Mouse (Mus musculus): Measurements from ENCODE around the gene Sirt1. TPM values are rescaled to one million over a fixed set of nuclear protein-coding genes. Genes with fewer than 3 reads are reported as not detected.
A peak's percentile ranks its signal among the peaks of the same experiment; 100 is the strongest.
"Not testable (repeated sequence)": the region's sequence is repeated elsewhere in the genome, so short reads cannot be mapped to it uniquely, and the experiment has no call there.

Sirt1 gene
- polyA plus RNA-seq, 1 experiment from 2014 or later: 9.3 TPM

DNA sequence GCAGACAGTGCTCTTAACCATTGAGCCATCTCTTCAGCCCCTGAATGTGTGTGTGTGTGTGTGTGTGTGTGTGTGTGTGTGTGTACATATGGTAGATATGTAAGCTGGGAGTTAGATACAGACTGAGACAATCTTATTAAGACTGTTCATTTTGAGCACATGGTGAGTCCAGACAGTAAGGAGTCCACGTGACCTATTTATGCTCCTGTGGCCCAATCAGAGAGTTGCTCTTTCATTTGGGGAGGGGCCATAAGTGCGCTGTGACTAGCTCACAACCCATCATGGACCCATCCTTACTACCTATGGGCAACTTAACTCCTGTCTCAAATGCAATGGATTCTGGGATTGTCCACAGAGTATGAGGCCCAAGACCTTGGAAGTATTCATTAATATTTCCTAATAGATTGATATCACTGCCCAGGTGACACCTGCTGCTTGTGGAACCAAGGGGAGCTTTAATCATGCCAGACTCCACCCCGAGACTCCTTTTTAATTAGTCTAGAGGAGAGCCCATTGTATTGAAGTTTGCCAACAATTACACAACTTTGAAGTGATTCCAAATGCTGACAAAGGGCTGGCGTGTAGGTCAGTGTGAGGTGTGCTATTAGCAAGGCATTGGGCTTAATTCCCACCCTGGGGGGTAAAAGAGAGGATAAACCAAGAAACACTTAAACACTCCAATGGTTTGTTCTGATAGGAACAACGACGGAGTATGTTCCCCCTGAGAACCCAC, 2.4 kb downstream of the Sirt1 start:
- H3K27ac ChIP-seq (ENCODE audit: low read depth, low read length): no peak overlapping the region
- DNase-seq (ENCODE audit: low spot score): no peak
- no peaks in the 10 kb centered on the region for H3K27me3 ChIP-seq (ENCODE audit: control insufficient read depth, insufficient read depth, low read length)
- no peak overlapping the region for H3K4me2 ChIP-seq (ENCODE audit: low read depth, low read length, severe bottlenecking)
- H3K9ac ChIP-seq (ENCODE audit: low read length): no peak overlapping the region
- no peaks in the 10 kb centered on the region for H3K36me3 ChIP-seq (ENCODE audit: control insufficient read depth, insufficient read depth, low read length)
- H3K4me3 ChIP-seq (ENCODE audit: low read depth, low read length): no peak overlapping the region
- no peaks in the 10 kb centered on the region for H3K9me3 ChIP-seq (ENCODE audit: control insufficient read depth, low read length)
- peaks cover 6% of the 10 kb centered on the region; the same call in 1 of the 2 replicates for H3K4me1 ChIP-seq (replicated peaks; ENCODE audit: control insufficient read depth, insufficient read depth, low read length)
- WGBS: 65% methylated on average over 6 of the region's 6 CpGs
- ATAC-seq (replicated peaks; ENCODE audit: low FRiP score): no peak

DNA sequence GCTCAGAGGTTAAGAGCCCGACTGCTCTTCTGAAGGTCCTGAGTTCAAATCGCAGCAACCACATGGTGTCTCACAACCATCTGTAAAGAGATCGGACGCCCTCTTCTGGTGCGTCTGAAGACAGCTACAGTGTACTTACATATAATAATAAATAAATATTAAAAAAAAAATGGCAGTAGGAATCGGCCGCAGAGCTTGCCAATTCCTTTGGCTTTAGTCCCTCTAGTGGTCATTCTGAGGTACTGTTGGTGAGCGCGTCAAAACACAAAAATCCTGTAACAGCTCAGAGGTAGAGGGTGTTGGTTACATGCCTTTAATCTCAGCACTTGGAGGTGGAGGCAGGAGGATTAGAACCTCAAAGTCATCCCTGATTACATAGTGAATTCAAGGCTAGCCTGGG, 4.0 kb downstream of the Sirt1 start:
- peak; percentile 72 for DNase-seq (ENCODE audit: low spot score)
- ATAC-seq (replicated peaks; ENCODE audit: low FRiP score): no peak
- no peak overlapping the region for H3K27ac ChIP-seq (ENCODE audit: low read depth, low read length)
- no peaks in the 10 kb centered on the region for H3K36me3 ChIP-seq (ENCODE audit: control insufficient read depth, insufficient read depth, low read length)
- H3K4me2 ChIP-seq (ENCODE audit: low read depth, low read length, severe bottlenecking): no peak overlapping the region
- H3K9ac ChIP-seq (ENCODE audit: low read length): no peak overlapping the region
- peaks cover 6% of the 10 kb centered on the region; the same call in 1 of the 2 replicates for H3K4me1 ChIP-seq (replicated peaks; ENCODE audit: control insufficient read depth, insufficient read depth, low read length)
- no peaks in the 10 kb centered on the region for H3K27me3 ChIP-seq (ENCODE audit: control insufficient read depth, insufficient read depth, low read length)
- no peaks in the 10 kb centered on the region for H3K9me3 ChIP-seq (ENCODE audit: control insufficient read depth, low read length)
- no peak overlapping the region for H3K4me3 ChIP-seq (ENCODE audit: low read depth, low read length)
- WGBS: 22% methylated on average over 9 of the region's 9 CpGs

DNA sequence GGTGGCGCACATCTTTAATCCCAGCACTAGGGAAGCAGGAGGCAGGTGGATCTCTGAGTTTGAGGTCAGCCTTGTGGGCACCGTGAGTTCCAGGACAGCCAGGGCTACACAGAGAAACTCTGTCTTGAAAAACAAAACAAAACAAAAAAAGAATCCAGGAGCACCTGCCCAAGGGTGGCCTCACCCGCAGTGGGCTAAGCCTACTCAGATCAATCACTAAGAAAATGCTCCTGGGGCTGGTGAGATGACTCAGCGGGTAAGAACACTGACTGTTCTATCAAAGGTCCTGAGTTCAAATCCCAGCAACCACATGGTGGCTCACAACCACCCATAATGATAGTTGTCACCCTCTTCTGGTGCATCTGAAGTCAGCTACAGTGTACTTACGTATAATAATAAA, 5.2 kb downstream of the Sirt1 start:
- no peak overlapping the region for H3K4me2 ChIP-seq (ENCODE audit: low read depth, low read length, severe bottlenecking)
- H3K27ac ChIP-seq (ENCODE audit: low read depth, low read length): no peak overlapping the region
- no peaks in the 10 kb centered on the region for H3K9me3 ChIP-seq (ENCODE audit: control insufficient read depth, low read length)
- DNase-seq (ENCODE audit: low spot score): no peak
- H3K4me3 ChIP-seq (ENCODE audit: low read depth, low read length): no peak overlapping the region
- no peaks in the 10 kb centered on the region for H3K36me3 ChIP-seq (ENCODE audit: control insufficient read depth, insufficient read depth, low read length)
- no peaks in the 10 kb centered on the region for H3K4me1 ChIP-seq (replicated peaks; ENCODE audit: control insufficient read depth, insufficient read depth, low read length)
- no peak overlapping the region for H3K9ac ChIP-seq (ENCODE audit: low read length)
- 86% methylated on average over 5 of the region's 5 CpGs for WGBS
- no peaks in the 10 kb centered on the region for H3K27me3 ChIP-seq (ENCODE audit: control insufficient read depth, insufficient read depth, low read length)
- ATAC-seq (replicated peaks; ENCODE audit: low FRiP score): no peak

DNA sequence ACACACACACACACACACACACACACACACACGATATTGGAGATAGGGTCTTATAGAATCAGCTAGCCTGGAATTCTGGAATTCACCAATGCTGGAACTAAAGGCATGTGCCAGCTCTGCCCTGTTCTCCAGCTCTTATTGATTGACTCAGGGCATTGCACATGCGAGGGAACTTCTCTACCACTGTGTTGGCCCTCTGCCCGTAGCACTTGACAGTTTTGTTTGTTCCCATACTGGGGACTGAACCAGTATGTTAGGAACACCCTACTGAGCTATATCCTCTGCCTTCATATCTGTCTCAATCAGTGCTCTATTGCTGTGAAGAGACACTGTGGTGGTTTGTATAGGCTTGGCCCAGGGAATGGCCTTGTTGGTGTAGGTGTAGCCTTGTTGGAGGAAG, 13.5 kb downstream of the Sirt1 start:
- Histone ChIP-seq H3K36me3 (ENCODE audit: control insufficient read depth, insufficient read depth, low read length) (no peaks in the 10 kb centered on the region), H3K4me3 (ENCODE audit: low read depth, low read length) (no peak overlapping the region), H3K9ac (ENCODE audit: low read length) (no peak overlapping the region), H3K27ac (ENCODE audit: low read depth, low read length) (no peak overlapping the region), H3K9me3 (ENCODE audit: control insufficient read depth, low read length) (no peaks in the 10 kb centered on the region), H3K4me2 (ENCODE audit: low read depth, low read length, severe bottlenecking) (no peak overlapping the region), H3K4me1 (replicated peaks; ENCODE audit: control insufficient read depth, insufficient read depth, low read length) (no peaks in the 10 kb centered on the region), H3K27me3 (ENCODE audit: control insufficient read depth, insufficient read depth, low read length) (no peaks in the 10 kb centered on the region)
- WGBS: 88% methylated on average over 3 of the region's 3 CpGs
- DNase-seq (ENCODE audit: low spot score): no peak
- no peak for ATAC-seq (replicated peaks; ENCODE audit: low FRiP score)

DNA sequence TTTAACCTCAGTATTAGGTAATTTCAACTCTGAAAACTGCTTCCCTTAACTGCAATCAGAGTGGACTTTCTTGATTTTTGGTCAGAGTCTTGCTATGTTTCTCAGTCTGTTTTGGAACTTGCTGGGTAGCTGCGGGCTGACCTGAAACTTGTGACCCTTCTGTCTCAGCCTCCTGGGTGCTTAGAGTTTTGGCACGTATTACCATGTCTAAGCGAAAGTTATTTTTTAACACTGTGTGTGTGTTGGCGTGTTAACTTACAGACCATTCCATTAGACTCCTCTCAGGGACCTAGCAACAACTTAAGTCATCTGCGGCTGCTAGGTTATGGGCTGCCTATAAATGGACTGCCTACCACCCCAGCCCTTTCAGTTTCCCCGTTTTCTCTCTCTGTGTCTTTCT, 14.1 kb downstream of the Sirt1 start:
- Histone ChIP-seq H3K27me3 (ENCODE audit: control insufficient read depth, insufficient read depth, low read length) (no peaks in the 10 kb centered on the region), H3K4me2 (ENCODE audit: low read depth, low read length, severe bottlenecking) (no peak overlapping the region), H3K4me1 (replicated peaks; ENCODE audit: control insufficient read depth, insufficient read depth, low read length) (no peaks in the 10 kb centered on the region), H3K4me3 (ENCODE audit: low read depth, low read length) (no peak overlapping the region), H3K27ac (ENCODE audit: low read depth, low read length) (no peak overlapping the region), H3K9me3 (ENCODE audit: control insufficient read depth, low read length) (no peaks in the 10 kb centered on the region), H3K9ac (ENCODE audit: low read length) (no peak overlapping the region), H3K36me3 (ENCODE audit: control insufficient read depth, insufficient read depth, low read length) (no peaks in the 10 kb centered on the region)
- ATAC-seq (replicated peaks; ENCODE audit: low FRiP score) (no peak), DNase-seq (ENCODE audit: low spot score) (no peak)
- 79% methylated on average over 6 of the region's 6 CpGs for WGBS

DNA sequence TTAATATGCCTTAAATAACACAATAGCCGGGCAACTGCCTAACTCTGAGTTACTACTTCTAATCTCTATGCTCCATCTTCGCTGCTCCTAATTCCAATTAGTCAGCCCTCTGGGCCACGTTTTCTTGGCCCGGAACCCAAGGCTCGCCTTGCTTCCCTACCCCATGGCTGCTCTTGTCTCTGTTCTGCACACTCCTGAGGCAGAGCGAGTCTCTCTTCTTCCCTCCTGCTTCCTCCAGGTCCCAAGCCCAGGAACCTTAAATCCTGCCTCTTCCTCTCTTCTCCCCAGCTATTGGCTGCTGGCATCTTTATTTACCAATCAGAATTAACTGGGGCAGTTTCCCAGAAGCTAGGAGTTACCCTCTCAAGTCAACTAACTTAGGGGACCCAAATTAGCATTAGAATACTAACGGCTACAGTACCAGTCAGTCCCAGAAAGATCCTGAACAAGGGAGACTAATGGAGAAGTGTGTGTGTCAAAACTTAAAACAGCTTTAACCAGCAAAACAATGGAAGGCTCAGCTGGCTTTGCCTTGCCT, 15.5 kb downstream of the Sirt1 start:
- 62% methylated on average over 7 of the region's 7 CpGs for WGBS
- Histone ChIP-seq H3K27me3 (ENCODE audit: control insufficient read depth, insufficient read depth, low read length) (no peaks in the 10 kb centered on the region), H3K27ac (ENCODE audit: low read depth, low read length) (no peak overlapping the region), H3K36me3 (ENCODE audit: control insufficient read depth, insufficient read depth, low read length) (no peaks in the 10 kb centered on the region), H3K9me3 (ENCODE audit: control insufficient read depth, low read length) (no peaks in the 10 kb centered on the region), H3K4me2 (ENCODE audit: low read depth, low read length, severe bottlenecking) (no peak overlapping the region), H3K9ac (ENCODE audit: low read length) (no peak overlapping the region), H3K4me3 (ENCODE audit: low read depth, low read length) (no peak overlapping the region), H3K4me1 (replicated peaks; ENCODE audit: control insufficient read depth, insufficient read depth, low read length) (no peaks in the 10 kb centered on the region)
- ATAC-seq (replicated peaks; ENCODE audit: low FRiP score): no peak
- no peak for DNase-seq (ENCODE audit: low spot score)

DNA sequence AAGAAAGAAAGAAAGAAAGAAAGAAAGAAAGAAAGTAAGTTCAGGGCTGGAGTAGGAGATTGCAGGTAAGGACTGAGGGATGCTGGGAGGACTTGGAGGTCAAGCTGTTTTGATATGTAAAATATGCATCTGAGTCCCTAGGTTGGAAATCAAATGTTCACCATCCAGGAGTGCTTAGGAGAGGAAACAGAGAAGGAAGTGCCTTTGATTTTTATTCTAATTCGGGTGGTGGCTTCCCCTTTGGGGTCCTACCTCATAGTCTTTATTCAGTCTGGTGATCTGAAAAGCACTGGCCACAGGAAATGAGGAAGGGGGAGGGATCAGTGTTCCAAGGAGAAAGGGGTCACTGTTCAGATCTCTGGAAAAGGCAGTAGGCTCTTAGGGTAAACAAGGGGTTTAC, 21.0 kb downstream of the Sirt1 start:
- 70% methylated on average over 1 of the region's 1 CpGs for WGBS
- no peak for DNase-seq (ENCODE audit: low spot score)
- no peaks in the 10 kb centered on the region for H3K4me1 ChIP-seq (replicated peaks; ENCODE audit: control insufficient read depth, insufficient read depth, low read length)
- H3K9me3 ChIP-seq (ENCODE audit: control insufficient read depth, low read length): no peaks in the 10 kb centered on the region
- no peaks in the 10 kb centered on the region for H3K27me3 ChIP-seq (ENCODE audit: control insufficient read depth, insufficient read depth, low read length)
- H3K27ac ChIP-seq (ENCODE audit: low read depth, low read length): no peak overlapping the region
- H3K36me3 ChIP-seq (ENCODE audit: control insufficient read depth, insufficient read depth, low read length): no peaks in the 10 kb centered on the region
- H3K4me3 ChIP-seq (ENCODE audit: low read depth, low read length): no peak overlapping the region
- H3K9ac ChIP-seq (ENCODE audit: low read length): no peak overlapping the region
- H3K4me2 ChIP-seq (ENCODE audit: low read depth, low read length, severe bottlenecking): no peak overlapping the region
- no peak for ATAC-seq (replicated peaks; ENCODE audit: low FRiP score)

DNA sequence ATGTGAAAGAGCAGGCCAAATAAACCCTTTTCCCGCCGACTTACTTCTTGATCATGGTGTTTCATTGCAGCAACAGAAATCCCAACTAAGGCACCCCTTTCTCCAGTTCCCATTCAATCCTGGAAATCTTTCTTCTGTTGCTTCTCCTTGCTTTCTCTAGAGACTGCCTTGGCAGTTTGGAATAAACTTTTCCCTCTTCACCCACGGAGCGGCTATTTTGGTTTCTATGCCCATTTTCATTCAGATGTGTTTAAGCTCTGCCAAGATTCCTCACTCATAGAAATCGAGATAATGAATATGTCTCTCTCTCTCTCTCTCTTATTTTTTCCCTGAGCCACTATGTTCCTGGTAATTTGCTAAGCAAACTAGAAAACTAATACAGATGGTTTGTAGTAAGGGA, 29.4 kb downstream of the Sirt1 start:
- no peak for ATAC-seq (replicated peaks; ENCODE audit: low FRiP score)

DNA sequence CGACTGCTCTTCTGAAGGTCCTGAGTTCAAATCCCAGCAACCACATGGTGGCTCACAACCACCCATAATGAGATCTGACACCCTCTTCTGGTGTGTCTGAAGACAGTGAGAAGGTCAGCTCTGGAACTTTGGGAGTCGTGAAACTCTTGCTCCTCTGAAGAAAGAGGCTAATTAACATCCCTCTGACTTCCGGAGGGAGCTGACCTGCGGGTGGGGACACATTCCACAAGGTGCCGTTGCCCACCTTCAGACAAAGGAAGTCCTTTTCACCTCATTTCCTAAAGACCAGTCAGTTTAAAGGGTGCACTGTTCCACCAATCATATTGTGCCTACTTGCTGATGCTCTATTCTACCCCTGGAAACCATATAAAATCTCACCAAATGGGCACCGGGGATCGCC, 30.4 kb downstream of the Sirt1 start:
- not testable (repeated sequence) for H3K9me3 ChIP-seq (ENCODE audit: control insufficient read depth, low read length); H3K4me1 ChIP-seq (replicated peaks; ENCODE audit: control insufficient read depth, insufficient read depth, low read length); H3K27me3 ChIP-seq (ENCODE audit: control insufficient read depth, insufficient read depth, low read length); ATAC-seq (replicated peaks; ENCODE audit: low FRiP score); H3K27ac ChIP-seq (ENCODE audit: low read depth, low read length); H3K4me2 ChIP-seq (ENCODE audit: low read depth, low read length, severe bottlenecking); H3K36me3 ChIP-seq (ENCODE audit: control insufficient read depth, insufficient read depth, low read length); H3K4me3 ChIP-seq (ENCODE audit: low read depth, low read length); H3K9ac ChIP-seq (ENCODE audit: low read length)
- whole genome bisulfite sequencing: 89% methylated on average over 7 of the region's 7 CpGs
- peak; percentile 14 for DNase-seq (ENCODE audit: low spot score)

More for the DNA sequence above, 29.4 kb downstream of the Sirt1 start:
- no peak overlapping the region for H3K4me2 ChIP-seq (ENCODE audit: low read depth, low read length, severe bottlenecking)
- H3K4me3 ChIP-seq (ENCODE audit: low read depth, low read length): no peak overlapping the region
- H3K27ac ChIP-seq (ENCODE audit: low read depth, low read length): no peak overlapping the region
- WGBS: 88% methylated on average over 5 of the region's 5 CpGs
- H3K4me1 ChIP-seq (replicated peaks; ENCODE audit: control insufficient read depth, insufficient read depth, low read length): no peaks in the 10 kb centered on the region
- DNase-seq (ENCODE audit: low spot score): no peak
- no peaks in the 10 kb centered on the region for H3K27me3 ChIP-seq (ENCODE audit: control insufficient read depth, insufficient read depth, low read length)
- H3K9me3 ChIP-seq (ENCODE audit: control insufficient read depth, low read length): no peaks in the 10 kb centered on the region
- no peaks in the 10 kb centered on the region for H3K36me3 ChIP-seq (ENCODE audit: control insufficient read depth, insufficient read depth, low read length)
- H3K9ac ChIP-seq (ENCODE audit: low read length): no peak overlapping the region
